Mouse (Mus musculus) heart, postnatal 0 days (tissue): ENCODE results near the gene Dnal4. TPM values are rescaled to one million over a fixed set of nuclear protein-coding genes. Genes with fewer than 3 reads are reported as not detected.

ENCODE experiments used
- ATAC-seq: fragments of 200-750 bp; cut with Nextera tagmentation; 2 replicates; pipeline ENCODE4 v1.8.0; 2017; ENCODE audit warnings: low read depth, moderate number of reproducible peaks, moderate library complexity; ENCODE audit not compliant: insufficient read depth
- DNase-seq: peaks from one replicate; pipeline ENCODE4 v3.0.0-alpha.2; 2016; ENCODE audit warnings: low spot score
- H3K27ac ChIP-seq: fragments of 300-500 bp; sonication (generic); 2 replicates; pipeline ENCODE4 v1.5.1; 2014; ENCODE audit warnings: low read depth, mild to moderate bottlenecking
- H3K27me3 ChIP-seq: fragments of 300-500 bp; sonication (generic); 2 replicates; pipeline ENCODE4 v1.6.1; 2014; ENCODE audit warnings: low read length, mixed read lengths; ENCODE audit not compliant: control insufficient read depth, insufficient read depth
- H3K36me3 ChIP-seq: fragments of 300-500 bp; sonication (generic); replicated peaks from 2 replicates; pipeline ENCODE4 v1.6.1; 2014; ENCODE audit warnings: low read length, mixed read lengths; ENCODE audit not compliant: control insufficient read depth, insufficient read depth
- H3K4me1 ChIP-seq: fragments of 300-500 bp; sonication (generic); 2 replicates; pipeline ENCODE4 v1.6.1; 2014; ENCODE audit warnings: antibody characterized with exemption; ENCODE audit not compliant: control insufficient read depth, insufficient read depth
- H3K4me2 ChIP-seq: fragments of 300-500 bp; sonication (generic); 2 replicates; pipeline ENCODE4 v1.6.1; 2014; ENCODE audit warnings: low read depth, mild to moderate bottlenecking, low read length, moderate library complexity
- H3K4me3 ChIP-seq: fragments of 300-500 bp; sonication (generic); 2 replicates; pipeline ENCODE4 v1.5.1; 2014; ENCODE audit warnings: low read depth, low read length
- H3K9ac ChIP-seq: fragments of 300-500 bp; sonication (generic); replicated peaks from 2 replicates; pipeline ENCODE4 v1.6.1; 2014; ENCODE audit warnings: low read depth, low read length, mixed read lengths
- H3K9me3 ChIP-seq: fragments of 300-500 bp; sonication (generic); replicated peaks from 2 replicates; pipeline ENCODE4 v1.6.1; 2016; ENCODE audit warnings: low read length; ENCODE audit not compliant: control insufficient read depth
- CTCF ChIP-seq: IDR thresholded peaks from 2 replicates; pipeline ENCODE4 v1.5.1; 2016; ENCODE audit warnings: antibody characterized with exemption, control low read depth, low read depth
- EP300 ChIP-seq: IDR thresholded peaks from 2 replicates; pipeline ENCODE4 v1.6.1; 2016; ENCODE audit warnings: antibody characterized with exemption, low read depth
- WGBS: fragments of 180-500 bp; shearing (Covaris S2); extraction: QIAGEN DNeasy Blood & Tissue Kit; methylation state at CpG from one replicate; pipeline ENCODE4 v1.1.7; 2014; 5-methylcytosine and 5-hydroxymethylcytosine counted together
- polyA plus RNA-seq: library from polyadenylated mRNA; unstranded; fragments of >200 nt; fragmentation: Nextera tagmentation; extraction: Ambion mirVana; gene quantifications from 2 replicates; pipeline ENCODE4 v1.2.1, GENCODE M21; 2015
- total RNA-seq: library from RNA; depleted of rRNA; stranded (reverse); fragments of >200 nt; gene quantifications from 2 replicates; pipeline ENCODE4 v1.2.3, GENCODE M21; 2014; ENCODE audit warnings: low replicate concordance

Dnal4 gene
- total and polyA plus RNA-seq, 2 experiments from 2014 or later, result 35.5 TPM

- no peak for TF ChIP-seq EP300
- no peak for TF ChIP-seq CTCF
- Histone ChIP-seq H3K9ac (peak within 1 kb of the TSS; percentile 50; the same call in 1 of the 2 replicates), H3K27me3 (peaks cover 78% of the 10 kb centered on the region), H3K4me3 (peak within 1 kb of the TSS; percentile 60), H3K9me3 (no peaks in the 10 kb centered on the region), H3K4me1 (peaks cover 8% of the 10 kb centered on the region; the same call in 1 of the 2 replicates), H3K4me2 (peak within 1 kb of the TSS; percentile 92), H3K36me3 (no peaks in the 10 kb centered on the region), H3K27ac (no peak within 1 kb of the TSS)
- DNase-seq (no peak), ATAC-seq (peak; percentile 74)
- WGBS, result under 1% methylated on average over 44 of the region's 91 CpGs
Measured at GRCm38 (mm10) chr15:79804352-79805071, 26.9 kb upstream of the Dnal4 start, which contains the start of gene Nptxr. Gene Nptxr (minus strand): TSS chr15:79804766.

GRCm38 (mm10) chr15:79803533-79804351, 26.1 kb upstream of the Dnal4 start:
- ATAC-seq (peak; percentile 42), DNase-seq (peak; percentile 22)
- Histone ChIP-seq H3K9ac (peak overlapping the region; percentile 50; the same call in 1 of the 2 replicates), H3K4me2 (peak overlapping the region; percentile 92), H3K27me3 (peaks cover 73% of the 10 kb centered on the region), H3K36me3 (no peaks in the 10 kb centered on the region), H3K4me1 (peaks cover 8% of the 10 kb centered on the region; the same call in 1 of the 2 replicates), H3K4me3 (peak overlapping the region; percentile 60), H3K9me3 (no peaks in the 10 kb centered on the region), H3K27ac (no peak overlapping the region)
- TF ChIP-seq EP300, result no peak
- TF ChIP-seq CTCF, result no peak
- WGBS, result 6% methylated on average over 79 of the region's 81 CpGs

DNA sequence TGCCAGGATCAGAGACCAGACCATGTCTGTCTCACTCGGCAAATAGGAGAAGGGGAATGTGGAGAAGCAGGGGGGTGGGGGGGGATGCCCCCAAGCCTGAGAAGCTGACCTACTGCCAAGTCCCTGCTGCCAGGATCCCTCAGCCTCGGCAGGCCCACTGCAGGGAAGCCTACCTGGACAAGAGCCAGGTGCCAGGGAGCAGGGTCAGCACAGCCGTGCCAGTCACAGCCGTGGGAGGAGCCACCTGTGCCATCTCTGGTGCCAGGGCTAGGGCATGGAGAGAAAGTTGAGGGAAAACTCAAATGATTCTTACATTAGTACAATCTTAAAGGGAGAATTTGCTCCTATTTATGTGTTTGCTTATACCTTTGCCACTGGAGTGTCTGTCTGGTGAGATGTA, 24.7 kb upstream of the Dnal4 start:
- no peak for TF ChIP-seq EP300
- TF ChIP-seq CTCF, result no peak
- H3K4me3 ChIP-seq, result no peak overlapping the region
- no peak overlapping the region for H3K9ac ChIP-seq
- H3K4me2 ChIP-seq, result no peak overlapping the region
- peaks cover 60% of the 10 kb centered on the region for H3K27me3 ChIP-seq
- peaks cover 8% of the 10 kb centered on the region; the same call in 1 of the 2 replicates for H3K4me1 ChIP-seq
- H3K36me3 ChIP-seq, result no peaks in the 10 kb centered on the region
- no peaks in the 10 kb centered on the region for H3K9me3 ChIP-seq
- no peak for DNase-seq
- no peak overlapping the region for H3K27ac ChIP-seq
- WGBS, result 47% methylated on average over 4 of the region's 4 CpGs
- no peak for ATAC-seq

GRCm38 (mm10) chr15:79801646-79802045, 24.0 kb upstream of the Dnal4 start:
- H3K27ac ChIP-seq, result no peak overlapping the region
- H3K9ac ChIP-seq, result no peak overlapping the region
- DNase-seq (no peak), ATAC-seq (no peak)
- H3K4me2 ChIP-seq, result no peak overlapping the region
- no peak overlapping the region for H3K4me3 ChIP-seq
- peaks cover 8% of the 10 kb centered on the region; the same call in 1 of the 2 replicates for H3K4me1 ChIP-seq
- 79% methylated on average over 2 of the region's 2 CpGs for WGBS
- no peak for TF ChIP-seq EP300
- TF ChIP-seq CTCF, result no peak
- peaks cover 53% of the 10 kb centered on the region for H3K27me3 ChIP-seq
- no peaks in the 10 kb centered on the region for H3K36me3 ChIP-seq
- no peaks in the 10 kb centered on the region for H3K9me3 ChIP-seq

DNA sequence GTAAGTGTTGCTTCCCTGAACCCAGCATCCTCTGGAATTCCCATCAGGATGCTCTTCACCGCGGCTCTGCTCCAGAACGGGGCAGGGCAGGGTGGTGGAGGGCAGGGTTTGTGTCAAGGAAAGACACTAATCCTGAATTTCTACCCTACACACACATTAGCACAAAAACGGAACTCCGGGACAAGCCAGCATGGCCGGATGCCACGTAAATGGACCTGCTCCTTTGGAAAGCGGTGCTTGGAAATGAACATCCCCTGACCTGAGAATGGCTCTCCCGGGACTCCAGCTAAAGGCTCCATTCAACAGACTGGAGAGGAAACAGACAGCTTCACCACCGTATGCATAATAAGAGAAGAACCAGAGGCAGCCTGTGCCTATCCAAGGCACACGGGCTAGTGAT, 23.1 kb upstream of the Dnal4 start:
- H3K4me1 ChIP-seq, result peaks cover 8% of the 10 kb centered on the region; the same call in 1 of the 2 replicates
- H3K36me3 ChIP-seq, result no peaks in the 10 kb centered on the region
- no peak for ATAC-seq
- H3K9me3 ChIP-seq, result no peaks in the 10 kb centered on the region
- H3K4me2 ChIP-seq, result no peak overlapping the region
- H3K9ac ChIP-seq, result no peak overlapping the region
- no peak overlapping the region for H3K27ac ChIP-seq
- peaks cover 44% of the 10 kb centered on the region for H3K27me3 ChIP-seq
- no peak overlapping the region for H3K4me3 ChIP-seq
- TF ChIP-seq EP300, result no peak
- no peak for TF ChIP-seq CTCF
- DNase-seq, result no peak
- WGBS, result 60% methylated on average over 11 of the region's 11 CpGs
